Mouse (Mus musculus) yolk sac, embryonic 10.5 days (tissue): ENCODE measurements around the gene Srp9.
"Not testable (repeated sequence)": the region's sequence is repeated elsewhere in the genome, so short reads cannot be mapped to it uniquely, and the experiment has no call there.

Experiments
- DNase-seq: peaks from one replicate; pipeline ENCODE4 v3.0.0-alpha.2; 2017; ENCODE audit warnings: low spot score

Srp9 gene

DNA sequence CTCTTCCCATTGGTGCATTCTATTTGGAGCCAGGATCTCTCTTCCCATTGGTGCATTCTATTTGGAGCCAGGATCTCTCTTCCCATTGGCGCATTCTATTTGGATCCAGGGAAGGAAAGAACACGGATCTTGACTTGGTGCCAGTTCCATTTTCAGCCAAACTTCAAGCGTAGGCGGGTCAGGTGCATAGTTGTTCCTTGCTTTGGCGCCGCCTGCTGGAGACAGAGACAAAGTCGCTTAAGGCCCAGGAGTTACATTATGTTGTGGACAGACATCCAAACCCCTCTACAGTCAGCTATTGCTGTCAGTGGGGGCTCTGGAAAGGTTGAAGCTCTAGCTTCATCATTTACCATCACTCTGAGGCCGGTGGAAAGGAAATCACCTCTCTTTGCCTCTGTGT lies 18.8 kb downstream of the Srp9 start:
- no peak for DNase-seq

- DNase-seq = peak; percentile 18
Measured at GRCm38 (mm10) chr1:182145546-182145945, 21.0 kb downstream of the Srp9 start.

DNA sequence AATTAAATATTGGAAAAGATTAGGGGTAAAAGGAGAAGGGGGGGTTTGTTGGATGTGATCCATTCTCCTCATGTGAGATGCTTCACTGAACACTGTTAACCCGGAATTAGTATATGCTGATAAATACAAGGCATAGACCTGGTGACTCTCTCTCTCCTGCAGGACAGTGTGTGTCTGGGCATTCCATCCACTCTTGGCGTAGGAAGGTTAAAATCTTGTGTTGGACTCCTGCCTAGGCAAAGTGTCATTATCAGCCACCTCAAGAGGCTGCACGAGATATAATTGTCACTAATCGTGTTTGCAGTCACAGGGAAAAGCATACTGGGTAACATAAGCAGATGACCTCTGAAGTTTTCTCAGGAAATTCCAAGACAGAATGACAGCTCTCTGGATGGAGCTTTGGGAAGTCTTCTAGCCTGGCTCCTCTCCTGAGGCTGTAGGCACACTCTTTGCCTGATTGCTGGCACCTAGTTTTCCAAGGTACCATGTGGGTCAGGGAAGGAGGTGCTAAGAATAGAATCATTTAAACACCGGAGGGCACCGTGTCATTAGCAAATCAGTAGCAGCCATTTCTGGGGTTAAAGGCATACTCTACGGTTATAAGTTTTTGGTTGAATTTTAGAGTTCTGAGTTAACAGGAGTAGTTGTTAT lies 24.5 kb downstream of the Srp9 start:
- DNase-seq = no peak

DNA sequence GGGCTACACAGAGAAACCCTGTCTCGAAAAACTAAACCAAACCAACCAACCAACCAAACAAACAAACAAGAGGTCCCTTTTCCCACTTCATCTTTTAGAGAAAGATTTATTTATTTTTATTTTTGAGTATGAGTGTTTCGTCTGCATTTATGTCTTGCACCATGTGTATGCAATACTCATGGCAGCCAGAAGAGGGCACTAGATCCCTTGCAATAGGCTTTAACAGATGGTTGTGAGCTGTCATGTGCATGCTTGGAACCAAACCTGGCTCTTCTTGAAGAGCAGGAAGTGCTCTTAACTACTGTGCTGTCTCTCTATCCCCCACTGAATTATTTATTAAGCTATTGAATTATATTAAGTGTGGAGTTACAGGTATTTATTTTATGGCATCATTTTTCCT lies 25.4 kb downstream of the Srp9 start:
- no peak for DNase-seq

DNA sequence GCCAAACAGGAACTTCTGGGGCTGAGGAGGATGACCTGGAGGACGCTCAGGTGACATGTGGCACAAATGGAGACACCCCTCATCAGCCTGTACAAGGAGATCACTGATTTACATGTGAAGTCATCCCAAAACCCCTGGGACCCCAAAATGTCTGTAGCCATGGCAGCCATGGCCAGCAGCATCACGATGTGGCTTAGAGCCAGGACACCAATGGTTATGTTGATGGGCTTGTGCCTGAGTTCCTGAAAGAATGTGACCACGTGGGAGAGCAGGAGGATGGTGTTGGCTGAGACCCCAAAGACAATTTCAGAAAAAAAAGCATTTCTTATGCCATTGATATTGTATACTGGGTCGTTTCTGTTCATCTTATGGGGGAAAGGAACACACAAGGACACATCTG lies 33.2 kb downstream of the Srp9 start:
- no peak for DNase-seq

DNA sequence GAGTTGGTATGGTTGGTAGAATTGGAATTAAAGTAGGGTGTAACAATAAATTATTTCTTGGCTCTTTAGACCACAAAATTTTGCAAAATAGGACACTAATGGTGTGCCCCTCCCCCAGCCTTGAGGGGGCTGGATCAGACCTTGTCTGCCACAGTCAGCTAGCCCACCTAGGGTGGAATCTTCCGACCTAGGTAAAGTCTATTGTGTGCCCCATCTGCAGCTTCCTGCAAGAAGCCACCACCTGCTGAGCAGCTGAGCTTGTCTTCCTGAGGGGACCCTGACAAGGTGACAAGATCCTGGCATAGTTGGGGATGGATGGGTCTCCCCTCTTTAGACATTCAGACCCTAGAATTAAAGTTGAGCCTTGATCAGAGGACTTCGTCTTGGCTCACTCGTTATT lies 35.0 kb downstream of the Srp9 start:
- no peak for DNase-seq

GRCm38 (mm10) chr1:182162951-182163350 lies 38.4 kb downstream of the Srp9 start:
- DNase-seq = no peak

GRCm38 (mm10) chr1:182164386-182164785 lies 39.8 kb downstream of the Srp9 start, which contains the start of gene Vmn1r1:
Gene Vmn1r1 (minus strand): TSS chr1:182164486.
- DNase-seq = no peak

- not testable (repeated sequence) for DNase-seq
Measured at GRCm38 (mm10) chr1:182170206-182170605, 45.7 kb downstream of the Srp9 start.

DNA sequence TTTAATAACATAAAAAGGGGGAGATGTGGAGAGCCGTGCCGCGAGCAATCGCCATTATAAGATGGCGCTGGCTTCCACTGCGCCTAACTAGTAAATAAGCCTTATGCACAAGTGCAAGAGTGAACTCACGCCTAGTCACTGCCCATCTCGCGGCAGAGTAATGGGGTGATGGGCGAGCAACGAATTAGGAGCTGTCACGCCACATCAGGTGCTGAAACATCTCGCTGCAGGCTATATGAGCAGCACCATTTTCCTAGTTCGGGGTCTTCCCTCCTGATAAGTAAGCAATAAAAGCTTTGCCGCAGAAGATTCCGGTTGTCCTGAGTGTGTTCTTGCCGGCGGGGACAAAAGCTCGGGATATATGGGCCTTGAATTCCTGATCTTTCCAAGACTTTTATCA lies 52.4 kb downstream of the Srp9 start:
- not testable (repeated sequence) for DNase-seq

- no peak for DNase-seq
Measured at GRCm38 (mm10) chr1:182181456-182182305, 57.1 kb downstream of the Srp9 start.
